Mouse (Mus musculus): ENCODE data around the gene Camkk2.

Gene Camkk2

DNA sequence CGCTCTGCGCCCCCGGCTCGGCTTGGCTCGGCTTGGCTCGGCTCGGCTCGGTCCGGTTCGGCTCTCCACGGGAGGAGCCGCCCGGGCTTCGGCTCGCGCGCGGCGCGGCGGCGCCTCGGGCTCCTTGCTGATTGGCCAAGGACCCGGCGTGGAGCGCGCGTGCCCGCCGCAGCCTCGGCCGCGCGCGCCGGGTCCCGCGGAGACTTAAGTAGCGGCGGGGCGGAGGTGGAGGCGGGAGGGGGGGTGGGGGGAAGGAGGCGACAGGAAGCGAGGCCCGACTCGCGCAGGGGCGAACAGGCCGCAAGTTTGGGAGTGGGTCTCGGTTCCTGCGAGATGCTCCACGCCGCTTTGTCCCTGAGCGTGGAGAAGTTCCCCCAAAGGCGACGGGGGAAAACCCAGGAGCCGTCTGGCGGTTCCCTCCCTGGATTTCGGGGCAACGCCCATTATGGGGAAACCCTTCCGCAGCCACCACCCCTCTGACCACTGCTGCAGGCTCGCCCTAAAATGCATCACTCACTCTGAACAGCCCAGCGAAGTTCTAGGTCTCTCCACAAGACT is at the start of gene Camkk2:
Gene Camkk2 (minus strand): TSS at position 133 of the 558 bp plus-strand sequence.
- peak; percentile 67 to 73 for DNase-seq (ENCODE audit: low spot score in 2 of 2)

DNA sequence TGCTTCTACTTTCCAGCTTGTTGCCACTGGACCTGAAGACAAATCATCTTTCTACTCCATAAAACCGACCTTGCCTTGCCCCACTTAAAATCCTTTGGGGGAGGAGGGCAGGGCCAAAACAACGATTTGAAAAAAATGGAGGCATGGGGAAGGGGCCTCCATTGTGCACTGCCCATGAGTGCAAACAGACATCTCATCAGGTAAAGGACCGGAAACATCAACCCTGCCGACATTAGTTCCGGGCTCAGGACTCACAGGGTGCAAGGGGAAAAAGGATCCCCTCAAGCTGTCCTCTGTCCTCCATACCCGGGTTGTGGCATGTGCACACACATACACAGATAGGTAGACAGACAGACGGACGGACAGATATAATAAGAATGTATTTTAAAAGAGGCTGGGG is 45.9 kb upstream of the Camkk2 start:
- DNase-seq (ENCODE audit: low spot score in 2 of 2), result no peak

DNA sequence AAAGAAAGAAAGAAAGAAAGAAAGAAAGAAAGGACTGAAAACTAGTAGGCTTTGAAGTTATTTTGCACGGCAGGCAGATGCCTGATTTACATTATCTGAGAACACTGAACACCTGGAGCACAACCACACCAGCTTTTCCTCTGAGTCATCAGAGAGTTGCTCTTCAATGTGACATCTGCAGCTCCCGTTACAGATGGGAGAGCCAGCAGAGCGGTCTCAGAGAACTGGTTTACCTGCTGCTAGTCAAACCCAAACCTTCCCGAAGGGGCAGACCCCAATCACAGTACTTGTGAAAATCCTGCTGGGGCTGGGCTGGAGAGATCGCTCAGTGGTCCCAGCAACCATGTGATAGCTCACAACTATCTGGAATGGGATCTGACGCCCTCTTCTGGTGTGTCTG is 45.2 kb upstream of the Camkk2 start:
- no peak for DNase-seq (ENCODE audit: low spot score in 2 of 2)

DNA sequence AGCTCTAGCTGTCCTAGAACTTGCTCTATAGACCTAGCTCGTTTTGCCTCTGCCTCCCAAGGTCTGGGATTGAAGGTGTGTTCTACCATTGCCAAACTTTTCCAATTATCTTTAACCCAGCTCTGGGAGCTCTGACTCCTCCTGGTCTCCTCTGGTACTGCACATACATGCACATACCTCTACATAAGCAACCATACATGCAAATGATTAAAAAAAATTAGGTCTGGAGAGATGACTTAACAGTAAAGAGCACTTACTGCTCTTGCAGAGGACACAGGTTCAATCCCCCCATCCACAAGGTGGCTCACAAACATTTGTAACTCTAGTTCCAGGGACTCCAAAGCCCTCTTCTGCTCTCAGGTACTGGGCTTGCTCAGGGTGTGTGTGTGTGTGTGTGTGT is 44.8 kb upstream of the Camkk2 start:
- DNase-seq (ENCODE audit: low spot score in 2 of 2), result no peak

DNA sequence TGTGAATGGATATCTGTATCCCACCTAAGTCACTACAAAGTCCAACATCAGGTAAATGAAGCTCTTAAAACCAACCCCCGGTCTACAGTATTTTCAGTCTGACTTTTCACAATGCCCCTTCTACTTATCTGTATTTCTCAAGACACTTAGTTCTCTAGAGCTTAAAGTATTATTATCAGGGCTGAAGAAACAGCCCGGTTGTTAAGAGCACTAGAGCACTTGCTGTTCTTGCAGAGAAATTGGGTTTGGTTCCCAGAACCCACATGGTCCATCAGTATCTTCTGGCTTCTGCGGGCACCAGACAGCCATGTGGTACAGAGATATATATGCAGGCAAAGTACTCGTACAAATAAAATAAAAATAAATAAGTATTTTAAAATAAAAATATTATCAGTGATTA is 43.2 kb upstream of the Camkk2 start:
- DNase-seq (ENCODE audit: low spot score in 2 of 2), result no peak

DNA sequence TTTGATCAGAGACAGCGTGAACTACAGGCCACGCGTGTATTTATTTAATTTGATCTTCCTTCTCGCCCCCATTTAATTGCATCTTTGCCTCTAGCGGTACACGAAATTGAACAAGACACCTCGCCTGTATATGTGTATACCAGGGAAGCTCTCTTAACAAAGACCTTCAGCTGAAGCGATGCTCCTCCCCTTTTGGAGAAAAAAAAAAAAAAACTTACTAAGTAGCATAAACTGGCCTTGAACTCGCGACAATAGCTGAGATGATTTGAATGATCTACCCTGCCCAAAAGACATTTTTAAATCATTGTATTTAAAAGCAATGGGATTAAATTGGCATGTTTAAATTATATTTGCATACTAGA is 42.3 kb upstream of the Camkk2 start:
- no peak for DNase-seq (ENCODE audit: low spot score in 2 of 2)

DNA sequence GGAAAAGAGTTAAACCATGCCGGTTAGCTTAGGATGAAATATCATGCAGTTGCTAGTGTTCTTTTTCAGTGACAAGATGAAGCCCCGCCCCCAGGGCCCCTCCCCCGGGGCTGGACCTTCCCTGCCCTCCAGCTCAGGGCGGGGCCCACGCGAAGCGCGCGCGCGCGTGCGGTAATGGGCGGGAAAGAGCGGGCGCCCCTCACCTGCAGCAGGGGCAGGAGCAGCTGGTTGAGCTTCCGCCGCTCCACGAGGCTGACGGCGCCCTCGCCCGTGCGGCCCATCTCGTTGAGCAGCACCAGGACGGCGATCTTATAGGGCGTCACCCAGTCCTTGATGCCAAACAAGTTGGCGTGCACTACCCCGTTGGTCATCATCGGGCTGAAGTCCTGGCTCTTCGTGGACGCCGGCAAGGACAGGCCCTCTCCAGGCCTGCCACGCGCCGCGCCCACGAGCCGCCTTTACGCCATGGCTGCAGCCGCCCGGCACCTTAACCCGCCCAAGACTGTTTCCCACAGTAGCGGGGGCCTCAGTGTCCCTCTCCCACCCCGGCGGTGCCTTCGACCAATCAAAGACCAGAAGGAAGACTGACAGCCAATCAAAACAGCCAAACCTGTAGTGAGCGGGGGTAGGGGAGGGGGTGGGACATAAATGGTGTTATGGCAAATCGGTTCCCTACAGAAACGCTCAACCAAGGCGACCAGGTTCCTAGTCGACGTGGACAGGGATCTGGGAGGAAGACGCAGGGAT is 41.7 kb upstream of the Camkk2 start, which contains the start of gene Anapc5:
Gene Anapc5 (minus strand): TSS at position 563 of the 747 bp plus-strand sequence.
- peak; percentile 82 to 90 for DNase-seq (ENCODE audit: low spot score in 2 of 2)

DNA sequence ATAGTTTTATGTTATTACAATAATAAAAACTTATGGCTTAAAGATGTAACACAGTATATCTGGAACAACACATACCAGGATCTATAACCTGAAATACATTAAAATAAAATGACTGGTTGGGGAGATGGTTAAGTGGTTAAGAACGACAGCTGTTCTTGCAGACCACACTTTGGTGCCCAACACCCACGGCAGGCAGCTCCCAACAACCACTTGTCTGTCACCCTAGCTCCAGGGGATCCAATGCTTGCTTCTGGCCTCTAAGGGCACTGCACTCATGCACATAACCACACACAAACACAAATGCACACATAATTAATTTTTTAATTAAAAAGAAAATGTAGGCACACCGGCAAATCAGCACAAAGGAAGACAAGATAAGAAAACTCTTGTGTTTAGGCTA is 33.5 kb upstream of the Camkk2 start:
- no peak for DNase-seq (ENCODE audit: low spot score in 2 of 2)

DNA sequence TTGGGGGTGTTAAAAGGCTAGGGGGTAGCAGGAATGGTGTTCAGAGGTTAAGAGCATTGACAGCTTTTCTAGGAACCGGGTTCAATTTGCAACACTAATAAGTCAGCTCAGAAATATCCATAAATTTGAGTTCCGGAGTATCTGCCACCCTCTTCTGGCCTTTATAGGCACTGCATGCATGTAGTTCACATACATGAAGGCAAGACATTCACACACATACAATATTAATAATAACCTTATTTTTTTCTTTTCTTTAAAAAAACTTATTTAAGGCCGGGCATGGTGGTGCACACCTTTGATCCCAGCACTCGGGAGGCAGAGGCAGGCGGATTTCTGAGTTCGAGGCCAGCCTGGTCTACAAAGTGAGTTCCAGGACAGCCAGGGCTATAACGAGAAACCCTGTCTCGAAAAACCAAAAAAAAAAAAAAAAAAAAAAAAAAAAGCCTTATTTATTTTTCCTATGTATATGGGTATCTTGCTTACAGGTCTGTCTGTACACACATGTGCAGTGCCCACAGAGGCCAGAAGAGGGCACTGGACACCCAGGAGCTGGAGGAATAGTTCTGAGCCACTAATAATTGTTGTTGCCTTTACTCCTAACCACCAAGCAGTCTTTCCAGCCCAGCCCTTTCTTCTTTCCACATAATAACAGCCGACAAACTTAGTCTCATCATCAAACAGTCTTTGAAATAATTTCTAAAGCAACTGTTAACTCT is 32.3 kb upstream of the Camkk2 start:
- peak in 1 of 2 experiments; percentile 31 for DNase-seq (ENCODE audit: low spot score in 2 of 2)

DNA sequence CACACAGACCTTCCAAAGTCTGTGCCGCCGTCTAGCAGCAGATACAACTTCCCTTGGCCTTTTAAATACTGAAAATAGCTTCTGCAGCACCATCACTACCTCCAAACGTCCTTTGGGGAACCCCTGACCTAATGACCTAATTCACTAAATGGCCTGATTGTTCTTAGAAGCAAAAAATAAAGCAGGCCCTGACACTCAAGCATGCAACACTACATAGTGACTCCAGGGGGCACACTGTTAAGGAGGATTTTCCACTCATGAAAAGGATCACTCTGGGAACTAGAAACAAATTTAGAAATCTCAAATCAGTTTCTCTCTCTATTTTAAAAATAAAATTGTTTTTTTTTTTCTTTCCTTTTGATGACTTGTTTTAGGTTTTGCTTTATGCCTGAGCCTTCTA is 26.3 kb upstream of the Camkk2 start:
- DNase-seq (ENCODE audit: low spot score in 2 of 2), result no peak

DNA sequence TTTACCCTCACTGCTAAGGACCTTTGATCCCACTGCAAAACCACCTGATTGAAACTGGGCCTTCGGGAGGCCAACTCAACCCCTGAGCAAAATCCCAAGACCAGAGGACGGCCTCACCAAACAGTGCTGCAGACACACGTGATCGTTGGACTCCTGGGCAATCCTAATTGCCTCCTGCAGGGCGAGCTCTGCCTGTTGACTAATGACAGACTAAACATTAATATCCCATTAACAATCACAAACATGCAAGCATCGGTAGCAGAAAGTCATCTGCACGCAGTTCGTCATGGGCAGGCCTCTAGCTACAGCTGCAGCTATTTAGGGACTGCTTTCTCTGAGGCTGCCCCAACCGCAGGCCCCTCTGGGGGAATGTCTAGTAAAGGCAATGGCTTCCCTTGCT is 23.5 kb upstream of the Camkk2 start:
- DNase-seq (ENCODE audit: low spot score in 2 of 2), result no peak

DNA sequence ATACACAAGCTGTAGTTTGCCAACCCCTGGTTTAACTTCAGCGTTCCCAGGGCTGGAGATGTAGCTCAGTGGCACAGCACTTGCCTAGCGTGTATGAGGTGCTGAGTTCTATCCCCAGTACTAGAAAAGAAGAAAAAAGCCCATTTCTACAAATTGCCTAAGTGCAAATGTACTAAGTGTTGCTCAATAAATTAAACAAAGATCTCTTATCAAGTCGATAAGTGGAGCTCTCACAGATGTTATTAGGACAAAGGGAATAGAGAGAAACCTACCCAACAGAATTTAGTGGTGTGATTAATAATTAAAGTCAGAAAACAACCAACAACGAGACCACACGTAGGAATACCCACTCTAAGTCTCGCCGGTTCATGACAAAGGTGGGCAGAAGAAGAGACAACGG is 22.5 kb upstream of the Camkk2 start:
- DNase-seq (ENCODE audit: low spot score in 2 of 2), result no peak

DNA sequence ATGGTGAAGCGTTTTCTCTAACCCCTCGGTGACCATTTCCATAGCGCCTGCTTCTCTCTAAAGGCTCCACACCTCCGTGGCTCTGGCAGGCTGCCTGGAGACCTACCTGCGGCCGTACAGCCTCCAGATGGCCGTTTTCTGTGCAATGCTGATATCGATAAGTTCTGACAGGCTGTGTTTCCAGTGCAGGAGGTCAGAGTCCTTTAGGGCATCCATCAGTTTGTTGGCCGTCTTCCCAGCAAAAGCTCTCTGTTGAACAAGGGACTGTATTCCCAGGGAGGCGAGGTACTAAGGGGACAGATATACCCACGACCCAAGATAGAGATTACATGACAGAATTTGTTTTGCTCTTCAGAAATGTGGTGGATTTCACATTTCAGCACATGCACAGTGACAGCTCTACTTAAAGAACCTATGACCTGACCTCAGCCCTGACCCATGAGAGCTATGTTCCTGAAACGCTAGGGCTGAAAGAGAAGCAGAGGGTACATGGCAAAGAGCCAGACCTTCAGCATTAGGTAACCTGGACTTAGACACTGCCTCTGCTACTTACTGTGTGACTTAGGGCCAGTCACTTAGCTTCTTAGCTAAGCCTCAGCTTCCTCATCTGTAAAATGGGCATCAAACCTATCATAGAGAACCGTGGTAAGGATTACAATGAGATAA is 21.3 kb upstream of the Camkk2 start:
- DNase-seq (ENCODE audit: low spot score in 2 of 2), result no peak

DNA sequence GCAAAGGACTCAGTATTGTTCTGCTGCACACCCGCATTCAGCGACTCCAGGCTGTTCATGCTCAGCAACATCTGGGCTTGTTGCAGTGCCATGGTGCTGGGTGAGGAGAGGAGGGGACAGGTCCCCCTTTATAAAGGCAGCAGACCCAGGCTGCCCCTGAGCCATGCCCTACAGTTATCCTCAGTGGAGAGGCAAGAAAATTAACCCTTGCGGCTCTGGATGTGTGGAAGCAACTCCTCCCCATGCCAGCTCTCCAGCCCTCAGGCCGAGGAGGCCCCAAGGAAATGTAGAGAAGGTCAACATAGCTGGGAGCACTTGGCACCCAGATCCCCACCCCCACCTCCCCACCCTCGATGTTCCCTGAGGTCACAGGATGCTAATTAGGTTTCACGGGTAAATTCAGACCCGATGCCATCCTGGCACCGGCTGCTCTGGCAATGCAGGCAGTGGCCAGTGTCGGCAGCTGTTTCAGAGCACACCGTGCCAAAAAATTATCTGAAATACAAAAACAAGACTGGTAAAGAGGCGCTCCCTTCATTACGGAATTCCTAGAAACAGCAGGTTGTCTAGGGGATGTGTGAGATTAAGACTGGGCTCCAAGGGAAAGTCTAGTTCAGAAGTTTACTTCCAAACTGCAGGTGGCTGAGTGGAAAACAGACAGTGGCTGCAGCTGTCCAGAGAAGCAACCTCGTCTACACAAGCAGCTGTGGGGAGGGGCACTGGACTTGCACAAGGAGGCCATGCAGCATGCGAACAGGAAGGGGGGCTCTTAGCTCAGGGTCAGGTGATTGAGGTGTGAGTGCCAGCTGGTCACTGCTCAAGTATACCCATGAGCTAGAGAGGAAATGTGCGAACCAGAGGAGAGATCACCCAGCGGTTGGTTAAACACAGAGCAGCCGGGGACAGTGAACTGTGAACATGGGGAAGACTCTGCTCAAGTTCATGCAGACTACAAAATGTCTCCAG is 20.5 kb upstream of the Camkk2 start:
- no peak for DNase-seq (ENCODE audit: low spot score in 2 of 2)

DNA sequence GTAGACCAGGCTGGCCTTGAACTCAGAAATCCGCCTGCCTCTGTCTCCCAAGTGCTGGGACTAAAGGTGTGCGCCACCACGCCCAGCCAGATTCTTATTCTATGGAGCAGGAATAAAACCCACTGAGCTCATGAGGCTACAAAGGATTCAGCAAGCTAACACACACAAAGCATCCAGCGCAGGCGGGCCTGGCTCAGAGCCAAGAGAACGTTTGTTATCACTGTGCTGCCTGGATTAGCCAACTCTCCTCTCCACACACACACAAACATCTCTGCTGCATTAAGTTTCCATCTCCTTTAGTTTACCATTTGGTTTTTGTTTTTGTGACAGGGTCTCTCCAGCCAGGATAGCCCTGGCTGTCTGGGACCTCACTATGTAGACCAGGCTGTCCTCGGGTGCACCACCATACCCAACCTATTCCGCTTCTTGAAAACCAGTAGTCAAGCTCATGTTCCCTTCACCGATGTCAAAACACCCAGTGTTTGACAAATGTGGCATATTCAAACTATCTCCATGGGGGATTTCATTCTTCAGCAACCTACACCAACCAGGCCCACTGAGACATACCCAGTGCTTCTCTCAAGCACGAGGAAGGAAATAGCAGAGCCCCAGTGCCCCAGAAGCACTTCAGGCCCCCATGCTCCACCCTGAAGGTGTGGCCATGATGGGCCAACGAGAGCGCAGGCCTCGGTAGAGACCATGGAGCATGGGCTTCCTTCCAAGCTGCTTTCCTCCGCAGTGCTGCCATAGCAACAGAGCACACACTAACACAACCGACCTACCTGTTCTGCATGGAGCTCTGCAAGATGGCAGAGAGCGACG is 19.6 kb upstream of the Camkk2 start:
- DNase-seq (ENCODE audit: low spot score in 2 of 2), result peak; percentile 34 to 49

DNA sequence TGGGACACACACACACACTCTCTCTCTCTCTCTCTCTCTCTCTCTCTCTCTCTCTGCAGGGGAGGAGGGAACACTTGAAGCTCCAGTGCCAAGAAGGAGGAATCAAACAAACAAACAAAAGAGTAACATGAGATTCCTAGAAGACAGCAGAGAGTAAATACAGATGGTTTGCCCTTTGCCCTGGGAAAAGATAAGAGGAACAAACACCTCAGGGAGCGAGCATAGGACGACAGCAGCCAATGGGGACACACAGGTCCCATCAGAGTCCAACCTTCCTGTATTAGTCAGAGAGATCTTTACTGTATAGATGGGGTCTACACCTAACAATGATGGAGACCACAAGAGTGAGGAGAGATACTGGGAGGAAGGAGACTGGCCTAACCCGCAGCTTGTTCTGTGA is 18.7 kb upstream of the Camkk2 start:
- no peak for DNase-seq (ENCODE audit: low spot score in 2 of 2)

DNA sequence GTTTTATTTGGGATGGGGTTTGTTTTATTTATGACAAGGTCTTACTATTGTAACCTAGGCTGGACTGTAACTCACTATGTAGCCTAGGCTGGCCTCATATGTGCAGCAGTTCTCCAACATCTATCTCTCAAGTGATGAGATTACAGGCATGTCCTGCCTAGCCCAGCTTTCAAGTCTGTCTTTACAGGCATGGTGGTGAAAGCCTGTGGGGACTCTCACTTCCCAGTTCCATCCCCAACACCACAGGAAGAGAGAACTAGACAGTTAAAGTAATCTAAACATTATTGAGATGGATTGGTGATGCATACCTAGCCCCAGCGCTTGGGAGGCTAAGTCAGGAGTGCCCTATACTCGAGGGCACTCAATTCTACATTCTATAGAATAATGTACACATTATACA is 9.5 kb upstream of the Camkk2 start:
- no peak for DNase-seq (ENCODE audit: low spot score in 2 of 2)

DNA sequence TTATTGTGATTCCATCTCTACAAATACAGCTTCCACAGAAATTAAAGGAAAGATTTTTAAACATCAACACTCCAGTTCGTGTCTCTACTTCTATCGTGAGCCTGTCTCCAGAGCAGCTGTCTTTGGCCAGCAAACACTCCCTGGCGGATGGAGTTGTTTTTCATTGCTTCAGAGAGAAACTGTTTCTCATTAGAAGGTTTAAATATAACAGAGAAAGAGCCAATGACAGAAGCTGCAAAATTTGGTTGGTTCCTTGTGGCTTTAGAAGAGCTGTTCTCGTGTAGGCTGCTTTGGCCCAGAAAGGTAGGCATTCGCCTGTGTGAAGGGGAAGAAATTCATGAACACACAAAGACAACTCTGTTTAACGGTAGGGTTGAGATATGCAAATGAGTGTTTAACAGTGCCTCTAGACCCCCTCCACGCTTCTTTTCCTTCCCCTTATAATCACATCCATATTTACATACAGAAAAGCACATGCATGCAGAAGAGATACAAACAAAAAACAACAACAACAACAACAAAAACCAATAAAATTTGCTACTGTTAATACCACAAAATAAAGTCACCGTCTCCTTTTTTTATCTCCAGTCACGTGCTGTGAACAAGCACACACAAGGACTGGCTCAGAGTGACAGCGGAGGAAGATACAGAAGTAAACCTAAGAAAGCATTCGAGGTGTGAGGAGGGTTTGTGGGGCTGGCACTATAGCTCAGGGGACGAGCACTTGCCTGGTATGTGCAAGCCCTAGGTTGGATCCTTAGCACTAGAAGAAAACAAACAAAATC is 7.0 kb upstream of the Camkk2 start:
- no peak for DNase-seq (ENCODE audit: low spot score in 2 of 2)

DNA sequence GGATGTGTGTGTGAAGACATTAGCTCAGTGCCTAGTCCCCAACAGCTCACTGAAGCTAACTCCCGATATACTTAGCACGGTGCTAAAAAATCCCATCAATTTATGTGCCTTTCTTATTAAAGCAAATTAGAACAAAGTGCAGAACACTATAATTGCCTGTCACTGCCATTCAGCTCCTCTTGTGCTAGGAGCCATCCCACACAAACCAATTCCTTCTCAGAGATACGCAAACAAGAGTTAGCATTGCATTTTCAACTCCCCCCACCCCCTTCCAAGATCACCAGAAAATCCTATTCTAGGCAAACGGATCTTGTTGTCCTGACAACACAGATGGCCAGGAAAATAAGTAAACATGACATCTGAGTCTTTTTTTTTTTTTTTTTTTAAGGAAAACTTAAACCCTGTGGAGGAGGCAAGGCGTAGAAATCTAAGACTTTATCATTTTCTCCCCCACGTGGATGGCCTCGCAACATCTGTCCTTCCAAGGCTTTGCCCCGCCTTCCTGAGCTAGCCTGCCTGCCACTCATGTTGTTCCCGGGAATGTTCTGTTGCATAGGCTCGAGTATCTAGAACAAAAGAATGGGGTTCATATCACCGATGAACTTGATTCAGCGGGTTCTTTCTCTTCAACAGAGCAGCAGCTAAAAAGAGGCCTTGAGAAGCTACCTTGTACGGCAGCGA is 4.7 kb upstream of the Camkk2 start:
- DNase-seq (ENCODE audit: low spot score in 2 of 2), result no peak

Data from urinary bladder, adult 18-20 months (tissue).